8 mouse cellular contexts compared by ENCODE assay signal in genomic region chr16:50529511-50530416, GRCm38 (mm10).
DNase-seq lines count a peak whose midpoint lies in the region; ATAC-seq and TF ChIP-seq lines count a peak whose summit lies in the region.

No protein-coding gene starts in this region.

- H3K4me3 ChIP-seq in intestine, postnatal 0 days (ENCODE audit: low read depth, low read length): peak overlapping the region; percentile 69
- peak overlapping the region; percentile 81 for H3K4me3 ChIP-seq in midbrain, embryonic 10.5 days

- H3K36me3 ChIP-seq in intestine, postnatal 0 days (ENCODE audit: control insufficient read depth, insufficient read depth): no peaks in the 10 kb centered on the region
- no peaks in the 10 kb centered on the region for H3K36me3 ChIP-seq in midbrain, embryonic 10.5 days

- no peaks in the 10 kb centered on the region for H3K4me1 ChIP-seq in intestine, postnatal 0 days (replicated peaks; ENCODE audit: control insufficient read depth, insufficient read depth, low read length)
- peaks cover 16% of the 10 kb centered on the region for H3K4me1 ChIP-seq in midbrain, embryonic 10.5 days

- peak overlapping the region; percentile 86 for H3K27ac ChIP-seq in intestine, postnatal 0 days (ENCODE audit: low read depth, low read length)
- peak overlapping the region; percentile 94 for H3K27ac ChIP-seq in midbrain, embryonic 10.5 days (replicated peaks)

- under 1% methylated on average over 46 of the region's 46 CpGs for WGBS in intestine, postnatal 0 days
- WGBS in midbrain, embryonic 10.5 days: under 1% methylated on average over 46 of the region's 46 CpGs

- no peaks in the 10 kb centered on the region for H3K9me3 ChIP-seq in intestine, postnatal 0 days (ENCODE audit: control insufficient read depth)
- no peaks in the 10 kb centered on the region for H3K9me3 ChIP-seq in midbrain, embryonic 10.5 days (replicated peaks)

- peak overlapping the region; percentile 64 for H3K9ac ChIP-seq in intestine, postnatal 0 days (ENCODE audit: low read depth, low read length)

- H3K27me3 ChIP-seq in intestine, postnatal 0 days (replicated peaks; ENCODE audit: control insufficient read depth, insufficient read depth, low read length): no peaks in the 10 kb centered on the region
- peaks cover 28% of the 10 kb centered on the region for H3K27me3 ChIP-seq in midbrain, embryonic 10.5 days (ENCODE audit: low read depth, poor library complexity, severe bottlenecking)

- intact Hi-C loops in left cerebral cortex, postnatal 36 days (cut with DNase I): loop anchor here (1.0 to 5.0 kb wide), 4 partner anchors 97 to 272 kb away; partner anchors contain the start of gene Bbx

- peak overlapping the region; percentile 95 for H3K4me2 ChIP-seq in intestine, postnatal 0 days (replicated peaks; ENCODE audit: low read depth)

- TF ChIP-seq CTCF in intestine, postnatal 0 days (IDR thresholded peaks at IDR 0.05; ENCODE audit: low read depth): peak; percentile 95

- peak; percentile 90 to 93 for DNase-seq in adrenal gland, adult 18-20 months (ENCODE audit: low spot score in 2 of 2)
- peak; percentile 94 for DNase-seq in embryo, embryonic 11 days
- DNase-seq in left cerebral cortex, postnatal 36 days (ENCODE audit: low spot score in 2 of 2): peak; percentile 82 to 85
- DNase-seq in midbrain, embryonic 10.5 days (ENCODE audit: low spot score): peak; percentile 90
- peak; percentile 71 to 76 for DNase-seq in right cerebral cortex, postnatal 36 days (ENCODE audit: low spot score in 2 of 2)
- DNase-seq in urinary bladder, postnatal 4 days (ENCODE audit: low spot score in 2 of 2): peak; percentile 81 to 91

- peak; percentile 72 for ATAC-seq in granulocyte monocyte progenitor cell, adult 5-6 weeks (replicated peaks; ENCODE audit: poor library complexity, severe bottlenecking)
- peak; percentile 53 for ATAC-seq in intestine, postnatal 0 days

Comparison
In these comparisons a context has a peak if more than half of its experiments do, and no peak if none do; other contexts are left out.
1. Peak in every context shown above with its lines: DNase-seq, ATAC-seq, H3K4me3 ChIP-seq and H3K27ac ChIP-seq.